Mouse (Mus musculus): ENCODE results near the gene Sun3. TPM values are rescaled to one million over a fixed set of nuclear protein-coding genes. Genes with fewer than 3 reads are reported as not detected.

Gene Sun3
- total and polyA plus RNA-seq, 2 experiments = 0.11 to 1.8 TPM

DNA sequence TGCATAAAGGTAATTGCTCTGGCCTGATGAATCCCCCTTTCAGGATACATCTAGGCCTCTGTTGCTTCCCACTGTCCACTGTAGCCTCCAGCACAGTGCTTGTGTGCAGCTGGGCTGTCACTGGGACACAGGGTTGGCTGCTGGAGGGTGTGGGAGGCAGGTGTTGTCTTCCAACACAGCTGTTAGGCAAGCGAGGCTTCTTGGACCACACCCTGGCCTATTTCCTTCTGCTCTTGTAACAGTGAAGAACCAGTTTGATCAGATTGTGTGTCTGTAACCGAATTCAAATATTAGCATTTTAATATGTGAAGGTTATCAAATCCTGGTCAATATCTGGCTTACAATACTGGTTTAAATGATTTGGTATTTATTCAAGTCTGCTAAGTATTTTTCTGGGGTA lies 3.1 kb upstream of the Sun3 start:
- H3K9ac ChIP-seq (ENCODE audit: low read depth, low read length) = no peak overlapping the region
- WGBS = 73% methylated on average over 2 of the region's 2 CpGs
- H3K4me3 ChIP-seq (ENCODE audit: insufficient read depth, low read depth, low read length) = no peak overlapping the region
- no peak overlapping the region for H3K27ac ChIP-seq (replicated peaks; ENCODE audit: insufficient read depth, low read depth, low read length)
- H3K27me3 ChIP-seq (ENCODE audit: control insufficient read depth, insufficient read depth, low read length) = no peaks in the 10 kb centered on the region
- H3K4me1 ChIP-seq (ENCODE audit: control insufficient read depth, insufficient read depth, low read length) = peaks cover 3% of the 10 kb centered on the region; the same call in 1 of the 2 replicates
- H3K36me3 ChIP-seq (ENCODE audit: control insufficient read depth, insufficient read depth, low read length) = no peaks in the 10 kb centered on the region
- H3K79me2 ChIP-seq (ENCODE audit: control insufficient read depth, insufficient read depth, low read length) = no peaks in the 10 kb centered on the region
- TF ChIP-seq POLR2A (IDR thresholded peaks at IDR 0.05; ENCODE audit: extremely low read depth, insufficient read depth, low read length) = no peak
- TF ChIP-seq CTCF (IDR thresholded peaks at IDR 0.05; ENCODE audit: low read depth, low read length) = no peak
- no peak for DNase-seq (ENCODE audit: extremely low read depth, low read depth, low spot score)

DNA sequence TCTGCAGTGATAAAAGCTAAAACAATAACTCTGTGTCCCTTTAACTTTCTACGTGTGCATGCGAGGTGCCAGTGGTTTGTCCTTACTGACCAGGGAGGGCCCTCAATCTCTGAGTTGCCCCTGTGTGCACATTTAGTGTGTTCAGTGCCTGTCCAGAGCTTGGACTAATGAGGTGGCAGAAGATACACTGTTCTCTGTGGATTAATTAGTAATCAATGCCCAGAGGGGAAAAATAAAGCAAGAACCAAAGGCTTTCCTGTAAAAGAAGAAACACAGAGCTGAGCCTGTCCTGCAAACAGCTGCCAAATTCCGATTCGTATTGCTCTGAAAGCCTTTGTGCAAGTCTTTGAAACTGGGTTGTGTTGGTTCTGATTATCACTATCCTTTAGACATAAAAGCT lies 1.4 kb upstream of the Sun3 start:
- WGBS = 86% methylated on average over 4 of the region's 4 CpGs
- H3K27ac ChIP-seq (replicated peaks; ENCODE audit: insufficient read depth, low read depth, low read length) = no peak overlapping the region

GRCm38 (mm10) chr11:9048011-9048702 lies 634 bp downstream of the Sun3 start, which contains the start of gene Gm11992:
Gene Gm11992, plus strand, starts transcription at chr11:9048594.
- DNase-seq (ENCODE audit: extremely low read depth, low read depth, low spot score) = peak; percentile 90
- Histone ChIP-seq H3K4me3 (ENCODE audit: insufficient read depth, low read depth, low read length) (peak within 1 kb of the TSS; percentile 55), H3K36me3 (ENCODE audit: control insufficient read depth, insufficient read depth, low read length) (no peaks in the 10 kb centered on the region), H3K9ac (ENCODE audit: low read depth, low read length) (peak within 1 kb of the TSS; percentile 38), H3K27ac (replicated peaks; ENCODE audit: insufficient read depth, low read depth, low read length) (peak within 1 kb of the TSS; percentile 50), H3K27me3 (ENCODE audit: control insufficient read depth, insufficient read depth, low read length) (no peaks in the 10 kb centered on the region), H3K79me2 (ENCODE audit: control insufficient read depth, insufficient read depth, low read length) (no peaks in the 10 kb centered on the region), H3K4me1 (ENCODE audit: control insufficient read depth, insufficient read depth, low read length) (peaks cover 3% of the 10 kb centered on the region; the same call in 1 of the 2 replicates)
- TF ChIP-seq CTCF (IDR thresholded peaks at IDR 0.05; ENCODE audit: low read depth, low read length) (no peak), POLR2A (IDR thresholded peaks at IDR 0.05; ENCODE audit: extremely low read depth, insufficient read depth, low read length) (no peak)
- 2% methylated on average over 21 of the region's 21 CpGs for WGBS

More for the DNA sequence above, 1.4 kb upstream of the Sun3 start:
- no peaks in the 10 kb centered on the region for H3K27me3 ChIP-seq (ENCODE audit: control insufficient read depth, insufficient read depth, low read length)
- no peak overlapping the region for H3K4me3 ChIP-seq (ENCODE audit: insufficient read depth, low read depth, low read length)
- no peaks in the 10 kb centered on the region for H3K79me2 ChIP-seq (ENCODE audit: control insufficient read depth, insufficient read depth, low read length)
- no peak overlapping the region for H3K9ac ChIP-seq (ENCODE audit: low read depth, low read length)
- no peaks in the 10 kb centered on the region for H3K36me3 ChIP-seq (ENCODE audit: control insufficient read depth, insufficient read depth, low read length)
- H3K4me1 ChIP-seq (ENCODE audit: control insufficient read depth, insufficient read depth, low read length) = peaks cover 3% of the 10 kb centered on the region; the same call in 1 of the 2 replicates
- TF ChIP-seq POLR2A (IDR thresholded peaks at IDR 0.05; ENCODE audit: extremely low read depth, insufficient read depth, low read length) (no peak), CTCF (IDR thresholded peaks at IDR 0.05; ENCODE audit: low read depth, low read length) (no peak)
- no peak for DNase-seq (ENCODE audit: extremely low read depth, low read depth, low spot score)

DNA sequence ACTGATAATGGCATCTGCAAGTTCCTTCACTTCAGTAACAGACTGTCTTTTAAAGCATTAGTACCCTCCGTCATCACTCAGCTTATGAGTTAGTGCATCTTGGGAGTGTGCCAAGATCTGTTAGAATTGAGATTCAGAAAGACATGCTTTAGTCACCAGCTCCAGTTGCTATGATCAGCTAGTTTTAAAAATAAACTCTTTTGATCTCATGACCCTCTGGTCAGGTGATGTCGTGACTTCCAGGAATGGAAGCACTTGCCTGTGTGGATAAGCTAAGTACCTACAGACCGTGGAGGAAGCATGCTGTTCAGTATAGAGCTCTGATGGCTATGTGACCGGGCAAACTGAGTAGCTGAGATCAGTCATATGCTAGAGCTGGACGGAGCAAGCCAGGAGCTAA lies 1.7 kb downstream of the Sun3 start:
- WGBS = 81% methylated on average over 5 of the region's 5 CpGs
- no peak overlapping the region for H3K27ac ChIP-seq (replicated peaks; ENCODE audit: insufficient read depth, low read depth, low read length)
- H3K4me1 ChIP-seq (ENCODE audit: control insufficient read depth, insufficient read depth, low read length) = peaks cover 3% of the 10 kb centered on the region; the same call in 1 of the 2 replicates
- H3K27me3 ChIP-seq (ENCODE audit: control insufficient read depth, insufficient read depth, low read length) = no peaks in the 10 kb centered on the region
- no peak overlapping the region for H3K9ac ChIP-seq (ENCODE audit: low read depth, low read length)
- H3K79me2 ChIP-seq (ENCODE audit: control insufficient read depth, insufficient read depth, low read length) = no peaks in the 10 kb centered on the region
- TF ChIP-seq POLR2A (IDR thresholded peaks at IDR 0.05; ENCODE audit: extremely low read depth, insufficient read depth, low read length) (no peak), CTCF (IDR thresholded peaks at IDR 0.05; ENCODE audit: low read depth, low read length) (no peak)
- H3K4me3 ChIP-seq (ENCODE audit: insufficient read depth, low read depth, low read length) = no peak overlapping the region
- no peaks in the 10 kb centered on the region for H3K36me3 ChIP-seq (ENCODE audit: control insufficient read depth, insufficient read depth, low read length)
- DNase-seq (ENCODE audit: extremely low read depth, low read depth, low spot score) = no peak

DNA sequence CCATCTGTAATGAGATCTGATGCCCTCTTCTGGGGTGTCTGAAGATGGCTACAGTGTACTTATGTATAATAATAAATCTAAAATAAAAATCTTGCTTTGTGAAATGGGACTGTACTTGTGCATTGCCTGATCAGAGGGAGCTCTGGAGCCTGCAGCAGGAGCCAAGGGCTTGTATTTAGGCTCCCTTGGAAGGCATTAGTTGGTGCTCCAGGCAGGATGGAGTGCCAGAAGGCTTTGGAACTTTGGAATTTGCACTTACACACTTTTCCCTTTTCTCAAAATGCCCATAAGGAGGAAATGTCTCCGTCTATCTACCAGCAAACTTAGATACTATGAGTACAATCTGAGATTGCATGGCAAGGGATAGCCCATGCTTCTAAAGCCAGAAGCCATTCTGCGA lies 2.2 kb downstream of the Sun3 start:
- TF ChIP-seq POLR2A (IDR thresholded peaks at IDR 0.05; ENCODE audit: extremely low read depth, insufficient read depth, low read length) (no peak), CTCF (IDR thresholded peaks at IDR 0.05; ENCODE audit: low read depth, low read length) (no peak)
- Histone ChIP-seq H3K27ac (replicated peaks; ENCODE audit: insufficient read depth, low read depth, low read length) (no peak overlapping the region), H3K79me2 (ENCODE audit: control insufficient read depth, insufficient read depth, low read length) (no peaks in the 10 kb centered on the region), H3K4me1 (ENCODE audit: control insufficient read depth, insufficient read depth, low read length) (peaks cover 3% of the 10 kb centered on the region; the same call in 1 of the 2 replicates), H3K4me3 (ENCODE audit: insufficient read depth, low read depth, low read length) (no peak overlapping the region), H3K36me3 (ENCODE audit: control insufficient read depth, insufficient read depth, low read length) (no peaks in the 10 kb centered on the region), H3K9ac (ENCODE audit: low read depth, low read length) (no peak overlapping the region), H3K27me3 (ENCODE audit: control insufficient read depth, insufficient read depth, low read length) (no peaks in the 10 kb centered on the region)
- no peak for DNase-seq (ENCODE audit: extremely low read depth, low read depth, low spot score)
- WGBS = 87% methylated on average over 2 of the region's 2 CpGs

GRCm38 (mm10) chr11:9031530-9031929 lies 17.3 kb downstream of the Sun3 start:
- no peaks in the 10 kb centered on the region for H3K36me3 ChIP-seq (ENCODE audit: control insufficient read depth, insufficient read depth, low read length)
- no peak overlapping the region for H3K9ac ChIP-seq (ENCODE audit: low read depth, low read length)
- TF ChIP-seq POLR2A (IDR thresholded peaks at IDR 0.05; ENCODE audit: extremely low read depth, insufficient read depth, low read length) (no peak), CTCF (IDR thresholded peaks at IDR 0.05; ENCODE audit: low read depth, low read length) (no peak)
- WGBS = 79% methylated on average over 2 of the region's 2 CpGs
- H3K27me3 ChIP-seq (ENCODE audit: control insufficient read depth, insufficient read depth, low read length) = no peaks in the 10 kb centered on the region
- no peak overlapping the region for H3K27ac ChIP-seq (replicated peaks; ENCODE audit: insufficient read depth, low read depth, low read length)
- DNase-seq (ENCODE audit: extremely low read depth, low read depth, low spot score) = no peak
- H3K4me3 ChIP-seq (ENCODE audit: insufficient read depth, low read depth, low read length) = no peak overlapping the region
- no peaks in the 10 kb centered on the region for H3K4me1 ChIP-seq (ENCODE audit: control insufficient read depth, insufficient read depth, low read length)
- no peaks in the 10 kb centered on the region for H3K79me2 ChIP-seq (ENCODE audit: control insufficient read depth, insufficient read depth, low read length)
